Mouse (Mus musculus): ENCODE data around the gene Olfr1358.
"Not testable (repeated sequence)": the region's sequence is repeated elsewhere in the genome, so short reads cannot be mapped to it uniquely, and the experiment has no call there.

Olfr1358 gene

DNA sequence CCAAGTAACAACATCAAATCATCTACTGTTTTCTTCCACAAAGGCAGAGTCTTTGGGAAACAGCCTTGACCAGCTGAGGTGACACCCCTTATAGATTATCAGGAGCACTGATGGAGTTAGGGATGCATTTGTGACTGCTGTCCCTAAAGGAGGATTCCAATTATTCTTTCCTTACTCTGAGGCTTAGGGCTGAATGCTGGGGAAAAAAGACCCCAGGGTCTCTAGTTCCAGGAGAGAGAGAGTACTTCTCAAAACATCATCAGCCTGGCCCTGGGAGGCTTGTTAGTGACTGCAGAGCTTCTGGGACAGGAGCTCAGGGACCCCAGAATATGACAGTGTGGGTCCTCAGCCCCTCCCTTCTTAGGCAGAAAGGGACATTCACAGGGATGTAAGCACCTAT lies at the start of gene Olfr1358:
TSS of gene Olfr1358 (plus strand) at position 301 of the 400 bp plus-strand sequence.
- DNase-seq, result no peak

DNA sequence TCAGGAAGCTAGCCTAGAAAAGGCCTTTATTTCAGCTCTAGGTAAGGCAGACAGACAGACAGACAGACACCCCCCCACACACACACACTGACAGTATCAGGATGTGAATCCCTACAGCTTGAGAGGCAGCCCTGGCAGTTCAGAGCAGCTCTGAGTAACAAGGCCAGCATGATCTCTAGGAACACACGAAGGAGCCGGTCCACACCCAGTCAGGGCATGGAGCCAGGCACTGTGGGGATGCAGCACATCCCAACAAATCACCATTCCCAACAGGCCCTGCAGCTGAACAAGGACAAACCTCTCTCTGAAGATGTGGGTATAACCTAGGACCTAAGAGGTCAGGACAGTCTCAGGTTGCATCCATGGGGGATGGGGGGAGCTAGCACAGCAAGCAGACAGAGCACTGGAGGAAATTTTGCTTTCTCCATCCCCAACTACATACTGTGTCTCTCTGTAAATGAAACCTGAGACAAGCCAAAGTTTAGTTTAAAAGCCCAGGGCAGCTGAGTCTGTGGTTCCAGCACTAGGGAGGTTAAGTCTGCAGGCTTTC lies 49.4 kb upstream of the Olfr1358 start:
- DNase-seq, result peak in 1 of 2 experiments; percentile 50

DNA sequence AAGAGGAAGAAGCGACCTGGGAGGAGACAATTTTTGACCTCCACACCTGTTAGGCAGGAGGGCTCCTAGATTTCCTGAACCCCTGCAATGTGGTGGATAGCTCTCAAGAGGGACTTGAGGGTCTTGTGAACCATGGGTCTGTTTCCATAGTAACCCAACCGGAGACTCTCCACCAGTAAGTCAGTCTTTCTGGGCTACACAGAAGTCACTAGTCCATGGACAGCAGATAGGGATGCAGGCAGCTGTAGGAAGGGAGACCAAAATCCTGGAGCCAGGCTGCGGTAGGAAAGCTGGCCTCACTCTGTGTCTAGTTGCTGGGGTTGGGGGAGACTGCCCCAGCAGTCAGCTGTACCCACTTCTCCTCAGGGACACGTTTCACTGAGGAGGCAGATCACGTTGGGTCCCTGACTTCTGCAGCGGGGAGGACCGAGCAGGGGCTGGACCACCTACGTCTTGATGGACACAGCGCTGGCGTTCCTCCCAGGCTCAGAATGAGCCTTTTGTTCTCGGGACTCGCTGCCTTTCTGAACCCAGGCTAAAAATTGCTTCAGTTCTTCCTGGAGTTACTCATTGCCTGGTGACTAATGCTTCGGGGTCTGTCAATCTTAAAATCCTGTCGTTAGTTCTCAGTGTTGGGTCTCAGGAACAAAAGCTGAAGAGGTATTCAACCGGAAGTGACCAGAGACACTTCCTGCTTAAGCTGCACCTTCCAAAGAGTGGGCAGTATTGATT lies 46.5 kb upstream of the Olfr1358 start:
- no peak for DNase-seq

DNA sequence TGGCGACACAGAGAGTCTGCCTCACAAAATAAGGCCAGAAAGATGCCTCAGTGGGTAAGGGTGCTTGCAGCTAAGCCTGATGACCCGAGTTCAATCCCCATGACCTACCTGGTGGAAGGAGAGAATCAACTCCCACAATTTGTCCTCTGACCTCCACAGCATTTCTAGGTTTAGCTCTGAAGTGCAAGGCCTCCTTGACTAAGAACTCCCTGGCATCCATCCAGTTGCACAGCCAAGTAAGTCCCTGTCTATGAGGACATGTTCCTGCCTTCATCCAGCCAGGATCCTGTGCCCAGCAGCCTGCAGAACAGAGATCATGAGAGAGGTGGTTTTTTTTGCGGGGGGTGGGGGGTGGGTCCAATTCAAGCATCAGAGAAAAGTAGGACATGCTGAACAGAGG lies 45.2 kb upstream of the Olfr1358 start:
- no peak for DNase-seq

DNA sequence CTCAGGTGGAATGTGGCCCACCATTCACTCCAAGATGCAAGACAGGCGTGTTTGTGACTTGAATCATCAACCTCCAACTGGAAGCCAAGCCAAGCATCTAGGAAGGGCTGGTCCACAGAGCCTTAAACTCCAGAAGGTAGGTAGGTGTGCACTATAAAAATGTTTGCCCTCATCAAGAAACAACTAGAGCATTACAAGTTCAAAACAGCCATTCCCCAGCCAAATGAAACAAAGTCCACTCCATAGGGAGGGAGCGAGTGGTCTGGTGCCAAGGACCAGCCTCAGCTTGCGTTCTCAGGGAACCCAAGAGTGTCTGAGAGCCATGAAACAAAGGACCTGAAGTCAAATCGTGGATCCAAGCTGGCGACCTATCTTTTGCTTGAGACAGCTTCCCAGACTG lies 43.8 kb upstream of the Olfr1358 start:
- DNase-seq, result no peak

DNA sequence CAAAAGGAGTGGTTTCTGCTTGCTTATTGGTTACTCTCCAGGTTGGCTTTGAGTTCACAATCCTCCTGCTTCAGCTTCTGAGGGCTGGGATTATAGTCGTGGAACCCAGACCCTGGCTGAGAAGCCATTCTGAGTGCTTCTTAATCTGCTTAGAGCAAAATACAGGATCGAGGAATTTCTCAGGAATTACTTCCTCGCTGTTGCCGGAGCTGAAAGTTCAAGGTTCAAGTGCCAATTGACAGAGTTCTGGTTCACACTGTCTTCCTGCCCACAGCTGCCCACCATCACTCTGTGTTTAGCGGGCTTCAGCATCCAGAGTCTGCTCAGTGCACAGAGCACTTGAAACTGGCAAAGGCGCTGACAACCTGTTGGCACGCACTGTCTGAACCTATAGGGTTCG lies 42.5 kb upstream of the Olfr1358 start:
- DNase-seq, result no peak

DNA sequence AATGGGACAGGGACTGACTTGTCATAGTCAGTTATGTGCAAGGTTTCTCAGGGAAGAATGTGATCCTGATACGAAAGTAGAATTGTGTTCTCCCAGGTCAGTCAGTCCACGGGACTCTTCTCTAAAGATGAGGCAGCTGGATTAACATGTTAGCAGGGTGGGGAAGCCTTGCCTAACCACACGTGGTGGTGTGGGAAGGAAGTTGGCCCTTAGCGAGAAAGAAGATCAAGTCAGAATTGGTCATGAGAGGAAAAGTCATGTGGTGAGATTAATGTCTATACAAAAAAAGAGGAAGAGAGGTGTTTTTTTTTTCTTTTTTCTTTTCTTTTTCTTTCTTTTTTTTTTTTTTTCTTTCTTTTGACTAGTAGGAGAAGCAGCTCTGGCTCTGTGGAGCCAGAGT lies 40.4 kb upstream of the Olfr1358 start:
- DNase-seq, result no peak

DNA sequence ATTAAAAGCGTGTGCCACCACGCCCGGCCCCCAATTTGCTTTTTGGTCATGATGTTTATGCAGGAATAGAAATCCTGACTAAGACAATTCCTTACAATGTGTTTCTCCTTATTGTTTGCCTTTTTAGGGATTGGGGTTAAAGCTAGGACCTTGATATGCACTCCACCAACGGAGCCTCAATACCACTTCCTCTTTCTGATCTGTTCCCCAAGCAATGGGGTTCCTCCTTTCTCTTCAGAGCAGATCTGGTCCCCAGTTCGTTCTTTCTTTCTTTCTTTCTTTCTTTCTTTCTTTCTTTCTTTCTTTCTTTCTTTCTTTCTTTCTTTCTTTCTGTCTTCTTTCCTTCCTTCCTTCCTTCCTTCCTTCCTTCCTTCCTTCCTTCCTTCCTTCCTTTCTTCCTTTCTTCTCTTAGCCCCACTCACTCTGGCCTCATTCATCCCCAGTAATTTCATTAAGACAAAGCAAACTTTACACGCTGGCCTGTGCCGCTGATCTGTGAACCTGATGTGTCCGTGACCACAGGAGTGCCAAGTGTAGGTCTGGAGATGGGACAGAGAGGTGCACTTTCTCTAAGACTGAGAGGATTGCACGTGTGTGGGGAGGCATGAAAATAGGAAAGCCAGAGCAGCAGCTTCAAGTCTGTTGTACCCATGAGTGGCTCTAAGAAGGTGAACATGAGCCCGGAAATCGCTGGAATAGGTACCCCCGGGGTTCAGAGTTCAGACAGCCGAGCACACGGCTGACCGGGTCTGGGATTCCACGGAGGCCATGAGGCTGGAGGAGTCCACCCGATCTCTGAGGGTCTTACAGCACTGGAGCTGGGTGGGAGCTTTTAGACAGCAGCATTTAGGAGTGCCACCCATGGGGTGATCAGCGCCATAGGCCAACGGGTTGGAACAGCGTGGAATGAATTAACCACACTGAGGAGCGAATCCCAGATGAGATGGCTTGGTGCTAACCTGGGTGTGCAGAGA lies 36.0 kb upstream of the Olfr1358 start:
- no peak for DNase-seq

DNA sequence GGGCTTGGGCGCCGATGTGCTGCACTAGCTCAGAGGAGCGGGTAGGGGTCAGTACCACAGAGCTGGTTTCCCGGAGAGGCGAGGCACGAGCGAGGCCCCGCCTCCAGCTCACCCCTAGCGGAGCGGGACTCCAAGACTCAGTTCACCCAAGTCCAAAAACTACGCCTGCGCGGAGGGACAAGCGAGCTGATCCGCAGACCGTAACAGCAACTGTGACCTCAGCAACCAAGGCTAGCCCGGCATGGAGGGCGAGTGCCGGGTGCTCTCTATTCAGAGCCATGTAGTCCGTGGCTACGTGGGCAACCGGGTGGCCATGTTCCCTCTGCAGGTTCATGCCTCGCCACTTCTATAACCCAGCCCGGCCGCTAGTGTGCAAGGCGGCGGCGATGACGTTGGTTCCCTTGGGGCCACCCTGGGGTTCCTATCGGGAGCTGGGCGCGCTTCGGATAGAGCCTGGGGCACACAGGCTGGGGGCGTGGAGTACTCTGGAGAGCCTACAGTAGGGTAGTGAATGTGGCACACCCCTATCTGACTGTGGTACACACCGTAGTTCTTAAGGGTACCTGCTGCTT lies 35.2 kb upstream of the Olfr1358 start:
- DNase-seq, result peak; percentile 48 to 66

DNA sequence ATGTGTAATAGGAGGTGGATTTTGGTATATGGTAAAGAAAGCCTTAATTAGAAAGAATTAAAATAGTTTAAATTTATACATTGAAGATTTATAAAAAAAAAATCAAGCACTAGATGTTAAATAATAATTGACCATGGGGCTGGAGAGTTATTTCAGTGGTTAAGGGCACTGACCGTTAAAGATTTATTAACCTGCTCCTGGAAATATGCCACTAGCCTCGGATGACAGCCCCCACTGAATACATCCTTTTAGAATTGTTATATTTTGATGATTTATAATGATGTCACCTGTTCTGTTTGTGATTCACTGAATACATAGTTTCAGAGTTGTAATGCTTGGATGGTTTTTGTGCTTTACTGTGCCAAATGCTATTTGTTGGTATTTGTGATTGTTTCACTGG lies 31.9 kb upstream of the Olfr1358 start:
- not testable (repeated sequence) for DNase-seq

DNA sequence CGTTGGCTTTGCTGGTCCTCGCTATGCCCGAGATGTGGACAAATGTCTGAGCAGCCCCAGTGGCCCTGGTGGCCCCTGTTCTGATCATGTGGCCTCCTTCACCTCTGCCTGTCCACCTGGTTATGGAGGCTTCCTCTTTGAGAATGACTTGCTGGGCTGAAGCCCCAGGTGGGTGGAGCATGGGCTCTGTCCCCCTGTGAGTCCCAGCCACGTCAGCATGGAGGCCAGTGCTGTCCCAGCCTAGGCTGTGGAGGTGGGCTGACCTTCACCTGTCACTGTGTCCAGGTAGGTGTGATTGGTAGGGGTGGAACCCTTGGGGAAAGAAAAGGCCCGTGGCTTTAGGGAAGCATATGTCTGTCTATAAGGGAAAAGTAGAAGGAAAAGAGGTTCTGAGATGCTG lies 30.4 kb upstream of the Olfr1358 start:
- no peak for DNase-seq

DNA sequence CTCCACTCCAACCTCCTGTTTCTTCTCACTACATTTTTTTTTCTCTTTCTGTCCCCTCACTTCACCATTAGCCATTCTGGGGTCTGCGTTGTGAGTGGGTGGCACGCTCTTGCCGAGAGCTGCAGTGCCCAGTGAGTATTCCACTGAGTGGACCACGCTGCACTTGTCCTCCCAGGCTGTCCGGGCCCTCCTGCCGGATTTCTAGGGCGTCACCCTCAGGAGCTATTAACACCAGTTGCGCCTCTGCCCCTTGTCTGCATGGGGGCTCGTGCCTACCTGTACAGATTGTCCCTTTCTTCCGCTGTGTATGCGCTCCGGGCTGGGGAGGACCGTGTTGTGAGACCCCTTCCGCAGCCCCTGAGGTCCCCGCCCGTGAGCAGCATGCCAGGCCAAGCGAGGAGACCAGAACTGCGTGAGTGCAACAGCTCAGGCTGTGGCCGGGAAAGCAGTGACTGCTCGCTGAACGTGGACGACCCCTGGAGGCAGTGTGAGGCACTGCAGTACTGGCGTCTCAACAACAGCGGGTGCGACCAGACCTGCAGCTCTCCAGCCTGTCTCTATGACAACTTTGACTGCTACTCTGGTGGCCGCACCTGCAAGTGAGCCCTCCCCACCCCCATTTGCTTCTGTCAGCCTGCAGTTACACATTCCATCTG lies 29.7 kb upstream of the Olfr1358 start:
- peak; percentile 84 to 90 for DNase-seq

DNA sequence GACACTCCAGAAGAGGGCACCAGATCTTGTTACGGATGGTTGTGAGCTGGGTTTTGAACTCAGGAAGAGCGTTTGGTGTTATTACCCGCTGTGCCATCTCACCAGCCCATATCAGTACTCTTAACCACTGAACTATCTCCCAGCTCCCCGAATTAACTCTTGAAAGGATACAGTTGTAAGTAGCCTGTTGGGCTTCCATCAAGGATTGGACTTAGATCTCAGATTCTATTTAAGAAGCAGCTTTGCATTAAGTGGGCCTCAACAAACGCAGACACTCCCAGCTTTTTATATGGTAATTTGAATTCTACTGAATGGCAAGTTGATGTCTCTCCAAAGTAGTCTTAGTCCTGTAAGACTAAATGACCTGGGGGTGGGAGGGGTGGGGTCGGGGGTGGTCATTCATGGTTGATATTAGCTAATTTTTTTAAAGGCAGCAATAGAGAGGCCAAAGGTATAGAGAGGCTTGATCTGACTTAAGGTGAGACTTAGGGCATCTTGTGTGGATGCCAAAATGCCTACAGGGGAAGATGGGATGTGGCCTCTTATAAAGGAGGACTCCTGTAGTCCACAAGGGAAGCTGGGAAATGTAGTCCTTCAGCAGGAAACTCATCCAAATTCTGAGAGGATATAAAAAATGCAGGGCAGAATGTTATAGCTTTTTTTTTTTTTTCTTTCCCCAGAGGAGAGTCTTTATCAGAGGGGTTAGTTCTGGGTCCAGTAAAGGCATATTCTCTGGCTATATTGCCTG lies 14.1 kb upstream of the Olfr1358 start:
- no peak for DNase-seq

DNA sequence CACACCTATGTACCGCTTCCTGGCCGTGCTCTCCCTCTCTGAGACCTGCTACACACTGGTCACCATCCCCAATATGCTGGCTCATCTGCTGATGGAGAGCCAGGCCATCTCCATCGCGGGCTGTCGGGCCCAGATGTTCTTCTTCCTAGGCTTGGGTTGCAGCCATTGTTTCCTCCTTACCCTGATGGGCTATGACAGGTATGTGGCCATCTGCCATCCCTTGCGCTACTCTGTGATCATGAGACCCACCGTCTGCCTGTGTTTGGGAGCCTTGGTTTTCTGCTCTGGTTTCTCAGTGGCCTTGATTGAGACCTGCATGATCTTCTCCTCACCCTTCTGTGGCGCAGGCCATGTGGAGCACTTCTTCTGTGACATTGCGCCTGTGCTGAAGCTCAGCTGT lies 2.6 kb downstream of the Olfr1358 start:
- DNase-seq, result no peak

DNA sequence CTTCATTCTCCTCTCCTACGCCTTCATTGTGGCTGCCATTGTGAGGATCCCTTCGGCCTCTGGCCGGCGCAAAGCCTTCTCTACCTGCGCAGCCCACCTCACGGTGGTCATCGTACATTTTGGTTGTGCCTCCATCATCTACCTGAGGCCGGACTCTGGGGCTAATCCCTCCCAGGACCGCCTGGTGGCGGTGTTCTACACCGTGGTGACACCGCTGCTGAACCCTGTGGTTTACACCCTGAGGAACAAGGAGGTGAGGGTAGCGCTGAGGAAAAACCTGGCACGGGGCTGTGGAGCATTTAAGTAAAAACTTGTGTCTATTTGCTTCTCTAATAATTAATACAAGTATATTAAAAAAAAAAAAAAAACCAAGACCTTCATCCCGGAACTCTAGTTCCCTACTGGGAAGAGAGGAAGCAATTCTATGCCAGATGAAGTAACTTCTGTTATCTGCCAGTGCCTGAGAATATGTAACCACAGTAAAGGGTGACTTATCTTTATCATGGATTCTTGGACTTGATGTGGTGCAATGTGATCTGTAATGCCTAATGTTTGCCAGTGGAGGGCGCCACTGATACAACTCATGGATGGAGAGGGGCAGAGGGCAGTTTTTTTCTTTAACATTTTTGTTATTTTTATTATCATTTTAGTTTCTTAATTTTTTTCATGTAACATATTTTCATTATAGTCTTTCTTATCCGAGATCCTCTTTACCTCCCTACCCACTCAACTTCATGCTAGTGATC lies 3.2 kb downstream of the Olfr1358 start:
- peak; percentile 18 to 45 for DNase-seq

DNA sequence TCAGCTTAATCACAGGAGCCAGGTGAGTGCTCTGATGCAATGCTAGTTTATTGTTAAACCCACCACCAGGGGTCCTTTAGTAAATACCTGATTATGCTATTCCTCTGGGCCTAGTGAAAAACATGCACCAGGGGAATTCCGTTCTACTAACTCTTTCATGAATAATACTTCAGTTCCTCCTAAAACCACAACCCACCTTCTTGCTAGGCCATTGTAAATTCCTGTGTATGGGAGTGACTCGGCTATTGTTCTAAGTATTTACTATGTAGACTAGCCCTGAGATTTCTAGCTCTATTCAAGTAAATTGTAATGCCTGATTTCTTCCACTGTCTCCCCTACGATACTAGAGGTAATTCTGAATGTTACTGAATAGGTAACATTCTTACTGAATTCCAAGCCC lies 7.8 kb downstream of the Olfr1358 start:
- DNase-seq, result not testable (repeated sequence)

DNA sequence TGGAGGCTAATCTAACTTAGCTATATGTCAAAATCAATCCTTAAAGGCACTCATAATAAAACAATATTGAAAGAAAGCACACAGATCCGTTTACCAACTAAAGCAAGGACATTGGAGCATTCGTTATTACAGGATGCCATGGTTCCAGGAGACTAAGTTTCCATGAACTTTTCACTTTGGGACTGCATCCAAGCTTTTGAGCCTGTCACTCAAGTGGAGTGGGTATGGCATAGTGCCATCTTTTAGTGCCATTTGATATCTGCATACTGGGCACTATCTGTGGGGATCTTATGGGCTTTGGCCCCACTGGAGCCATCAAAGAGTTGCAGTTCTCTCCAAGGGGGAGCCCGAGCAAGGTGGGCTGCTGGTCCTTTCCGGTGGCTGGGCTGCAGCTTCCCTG lies 8.3 kb downstream of the Olfr1358 start:
- DNase-seq, result no peak

DNA sequence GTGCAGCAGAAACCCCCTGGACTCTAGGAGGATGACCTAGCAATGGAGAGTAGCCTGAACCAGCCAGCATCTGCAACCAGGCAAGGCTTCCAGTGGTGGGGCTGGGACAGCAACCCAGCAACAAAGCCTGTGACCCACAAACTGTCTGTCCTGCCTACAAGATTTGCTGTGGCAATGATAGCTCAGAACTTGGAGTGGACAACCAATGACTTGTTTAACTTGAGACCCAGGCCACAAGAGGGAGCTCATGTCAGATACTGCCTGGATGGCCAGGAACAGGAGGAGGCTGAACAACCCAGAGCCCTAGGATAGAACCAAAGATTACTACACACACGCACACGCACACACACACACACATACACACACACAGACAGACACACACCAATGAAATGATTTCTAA lies 23.7 kb downstream of the Olfr1358 start:
- peak; percentile 29 to 58 for DNase-seq

DNA sequence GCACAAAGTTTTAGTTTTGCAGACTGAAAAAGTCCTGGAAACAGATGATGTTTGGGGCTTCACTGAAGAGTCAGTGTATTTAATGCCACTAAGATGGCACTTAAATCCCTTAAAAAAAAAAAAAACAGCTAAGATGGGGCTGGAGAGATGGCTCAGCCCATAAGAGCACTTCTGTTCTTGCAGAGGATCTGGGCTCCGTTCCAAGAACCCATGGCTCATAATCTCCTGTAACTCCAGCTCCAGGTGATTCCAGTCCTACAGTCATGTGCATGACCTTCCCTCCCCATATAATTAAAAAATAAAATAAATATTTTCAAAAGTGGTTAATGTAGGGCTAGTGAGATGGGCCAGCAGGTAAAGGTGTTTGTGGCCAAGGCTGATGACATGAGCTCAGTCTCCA lies 47.8 kb downstream of the Olfr1358 start:
- DNase-seq, result peak in 1 of 2 experiments; percentile 21

DNA sequence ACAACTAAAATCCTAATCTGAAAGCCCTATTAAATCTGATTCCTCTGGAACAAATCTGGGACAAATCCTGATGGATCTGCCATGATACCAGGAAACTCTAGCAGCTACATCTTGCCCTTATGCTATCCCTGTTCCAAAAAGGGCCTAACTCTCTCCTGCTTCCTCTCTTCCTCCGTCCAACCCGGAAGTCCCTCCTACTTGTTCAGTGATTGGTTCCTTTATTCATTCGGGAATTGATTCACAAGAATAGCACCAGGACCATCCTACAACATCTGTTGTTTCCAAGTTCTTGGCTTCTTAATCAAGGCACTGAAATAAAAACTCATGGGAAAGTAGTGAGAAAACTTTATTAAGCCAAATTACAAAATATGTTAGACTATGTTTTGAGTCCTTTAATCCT lies 52.0 kb downstream of the Olfr1358 start:
- DNase-seq, result no peak

DNA sequence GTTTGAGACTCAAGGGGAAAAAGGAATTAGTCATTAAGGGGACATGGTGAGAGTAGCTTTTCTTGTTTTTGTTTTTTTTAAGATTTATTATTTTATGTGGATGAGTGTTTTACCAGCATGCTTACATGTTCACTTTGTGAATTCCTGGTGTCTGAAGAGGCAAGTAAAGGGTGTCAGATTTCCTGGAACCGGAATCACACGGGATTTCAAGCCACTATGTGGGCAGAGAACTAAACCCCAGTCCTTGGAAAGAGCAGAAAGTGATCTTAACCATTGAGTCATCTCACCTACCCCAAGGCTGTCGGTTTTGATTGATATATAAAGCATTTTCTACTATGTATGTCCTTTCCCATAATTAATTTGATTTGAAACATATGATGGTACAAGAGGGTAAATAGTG lies 52.5 kb downstream of the Olfr1358 start:
- DNase-seq, result no peak

All from cerebellum, postnatal 25 days (tissue).